Mouse (Mus musculus): ENCODE data around the gene Gm7694.

The Gm7694 gene

DNA sequence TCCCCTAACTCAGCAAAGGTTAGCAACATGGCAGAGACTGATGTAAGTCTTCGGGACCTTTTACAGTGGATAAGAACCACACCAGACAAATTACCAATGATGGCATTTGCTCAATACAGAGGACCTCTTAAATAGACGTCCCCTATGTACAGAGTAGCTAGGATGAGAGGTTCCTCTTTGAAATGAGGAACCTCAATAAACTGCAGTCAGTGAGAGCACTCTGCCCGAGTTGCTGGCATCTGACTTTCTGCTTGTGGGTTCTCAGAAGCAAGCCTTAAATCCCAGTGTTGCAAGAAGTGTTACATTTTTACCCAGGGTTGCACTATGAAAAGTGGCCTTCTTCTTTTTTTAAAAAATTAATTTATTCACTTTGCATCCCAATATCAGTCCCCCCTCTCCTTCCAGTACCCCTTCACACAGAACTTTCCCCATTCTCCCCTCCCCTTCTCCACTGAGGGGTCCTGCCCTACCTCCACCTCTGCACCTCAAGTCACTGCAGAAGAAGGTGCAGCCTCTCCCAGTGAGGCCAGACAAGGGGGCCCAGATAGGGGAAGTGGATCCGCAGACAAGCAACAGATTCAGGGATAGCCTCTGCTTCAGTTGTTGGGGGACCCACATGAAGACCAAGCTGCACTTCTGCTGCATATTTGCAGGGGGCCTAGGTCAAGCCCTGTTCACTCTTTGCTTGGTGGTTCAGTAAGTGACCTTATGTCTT lies 23.6 kb downstream of the Gm7694 start:
- DNase-seq (ENCODE audit: low spot score in 2 of 2) = no peak

DNA sequence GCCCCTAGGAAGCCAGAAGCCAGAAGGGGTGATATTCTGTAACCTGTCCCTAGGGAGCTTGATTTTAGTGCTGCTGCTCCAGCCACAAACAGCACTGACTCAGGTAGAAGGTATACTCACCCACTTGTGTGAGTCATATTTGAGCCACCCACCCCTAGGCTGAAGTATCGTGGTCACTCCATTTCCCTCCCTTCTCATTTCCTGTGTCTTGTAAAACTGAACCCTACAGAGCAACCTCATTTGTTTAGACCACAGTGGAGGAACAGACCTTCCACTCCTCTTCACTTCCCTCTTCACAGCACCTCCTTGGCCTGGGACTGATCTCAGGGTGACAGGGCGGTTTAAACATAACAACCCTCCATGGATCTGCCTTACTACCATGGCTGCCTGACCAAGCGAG lies 29.1 kb downstream of the Gm7694 start, which contains the start of gene Sh2d1b1:
TSS of gene Sh2d1b1 (plus strand) at position 305 of the 400 bp plus-strand sequence.
- no peak for DNase-seq (ENCODE audit: low spot score in 2 of 2)

GRCm38 (mm10) chr1:170273252-170273651 lies 32.9 kb downstream of the Gm7694 start:
- DNase-seq (ENCODE audit: low spot score in 2 of 2) = no peak

GRCm38 (mm10) chr1:170270696-170271095 lies 35.4 kb downstream of the Gm7694 start:
- DNase-seq (ENCODE audit: low spot score in 2 of 2) = no peak

DNA sequence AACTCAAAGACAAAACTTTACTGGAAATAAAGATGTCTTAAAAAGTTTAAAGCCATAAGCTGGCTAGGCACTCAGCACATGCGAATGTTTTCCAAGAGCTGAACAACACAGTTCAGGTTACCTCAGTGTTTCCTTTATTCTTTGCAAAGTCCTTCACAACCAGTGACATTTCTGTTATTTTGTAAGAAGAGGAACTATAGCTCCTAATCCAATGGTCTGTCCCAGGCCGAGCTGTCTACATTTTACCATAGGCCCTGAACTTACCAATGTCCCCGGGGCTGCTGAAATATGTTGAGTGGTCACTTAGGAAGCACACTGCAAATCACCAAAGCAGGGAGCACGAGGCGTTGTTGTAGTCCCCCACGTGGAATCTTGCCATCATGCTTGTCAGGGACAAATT lies 35.9 kb downstream of the Gm7694 start:
- DNase-seq (ENCODE audit: low spot score in 2 of 2) = no peak

DNA sequence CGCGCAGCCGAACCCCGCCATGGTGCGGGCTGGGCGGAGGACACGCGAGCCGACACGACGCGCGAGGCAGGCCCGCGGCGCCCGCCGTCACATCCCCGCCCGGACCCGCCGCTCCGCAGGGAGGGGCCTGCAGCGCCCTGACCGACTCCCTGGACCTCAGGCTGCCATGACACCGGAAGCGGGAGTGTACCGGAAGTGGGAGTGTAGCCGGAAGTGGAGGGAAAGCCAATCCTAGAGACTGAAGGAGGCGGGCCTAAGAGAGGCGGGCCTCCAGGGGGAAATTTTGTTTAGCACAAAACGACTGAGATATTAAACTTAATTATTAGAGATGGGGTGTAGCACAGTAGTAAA lies 50.6 kb downstream of the Gm7694 start:
- peak; percentile 75 to 86 for DNase-seq (ENCODE audit: low spot score in 2 of 2)

DNA sequence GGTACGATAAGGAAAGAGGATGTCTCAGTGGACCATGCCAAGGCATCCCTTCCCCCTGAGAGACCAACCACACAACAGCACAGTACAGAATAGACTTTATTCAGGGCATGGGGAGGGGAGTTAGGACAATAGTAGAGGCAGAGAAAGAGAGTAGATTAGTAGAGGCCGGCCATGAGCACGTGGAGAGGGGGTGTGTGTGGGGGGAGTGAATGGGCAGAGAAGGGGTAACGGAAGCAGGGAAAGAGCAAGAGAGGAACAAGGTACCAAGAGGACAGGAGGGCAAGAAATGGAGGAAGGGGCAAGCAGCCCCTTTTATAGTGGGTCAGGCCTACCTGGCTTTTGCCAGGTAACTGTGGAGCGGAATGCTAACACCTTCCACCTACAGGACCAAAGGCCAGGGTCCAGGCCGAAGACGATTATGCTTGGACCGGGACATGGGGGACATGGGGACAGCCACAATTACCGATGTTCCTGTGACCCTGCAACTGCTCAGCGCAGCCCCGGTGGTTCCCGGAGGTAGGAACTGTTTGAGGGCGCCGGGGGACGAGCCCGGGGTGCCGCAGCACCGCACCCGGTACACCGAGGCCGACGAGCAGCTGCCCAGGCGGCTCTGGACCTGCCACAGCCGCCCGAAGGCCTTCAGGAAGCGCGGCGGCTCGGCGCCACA lies 51.1 kb downstream of the Gm7694 start:
- DNase-seq (ENCODE audit: low spot score in 2 of 2) = peak in 1 of 2 experiments; percentile 2
